Mouse (Mus musculus): ENCODE results near the gene Icmt. TPM values are rescaled to one million over a fixed set of nuclear protein-coding genes. Genes with fewer than 3 reads are reported as not detected.
A peak's percentile ranks its signal among the peaks of the same experiment; 100 is the strongest.

Gene Icmt
- polyA plus RNA-seq (2015; fragmentation: Nextera tagmentation; extraction: Ambion mirVana): 7.9 and 8.6 TPM in 2 replicates

DNA sequence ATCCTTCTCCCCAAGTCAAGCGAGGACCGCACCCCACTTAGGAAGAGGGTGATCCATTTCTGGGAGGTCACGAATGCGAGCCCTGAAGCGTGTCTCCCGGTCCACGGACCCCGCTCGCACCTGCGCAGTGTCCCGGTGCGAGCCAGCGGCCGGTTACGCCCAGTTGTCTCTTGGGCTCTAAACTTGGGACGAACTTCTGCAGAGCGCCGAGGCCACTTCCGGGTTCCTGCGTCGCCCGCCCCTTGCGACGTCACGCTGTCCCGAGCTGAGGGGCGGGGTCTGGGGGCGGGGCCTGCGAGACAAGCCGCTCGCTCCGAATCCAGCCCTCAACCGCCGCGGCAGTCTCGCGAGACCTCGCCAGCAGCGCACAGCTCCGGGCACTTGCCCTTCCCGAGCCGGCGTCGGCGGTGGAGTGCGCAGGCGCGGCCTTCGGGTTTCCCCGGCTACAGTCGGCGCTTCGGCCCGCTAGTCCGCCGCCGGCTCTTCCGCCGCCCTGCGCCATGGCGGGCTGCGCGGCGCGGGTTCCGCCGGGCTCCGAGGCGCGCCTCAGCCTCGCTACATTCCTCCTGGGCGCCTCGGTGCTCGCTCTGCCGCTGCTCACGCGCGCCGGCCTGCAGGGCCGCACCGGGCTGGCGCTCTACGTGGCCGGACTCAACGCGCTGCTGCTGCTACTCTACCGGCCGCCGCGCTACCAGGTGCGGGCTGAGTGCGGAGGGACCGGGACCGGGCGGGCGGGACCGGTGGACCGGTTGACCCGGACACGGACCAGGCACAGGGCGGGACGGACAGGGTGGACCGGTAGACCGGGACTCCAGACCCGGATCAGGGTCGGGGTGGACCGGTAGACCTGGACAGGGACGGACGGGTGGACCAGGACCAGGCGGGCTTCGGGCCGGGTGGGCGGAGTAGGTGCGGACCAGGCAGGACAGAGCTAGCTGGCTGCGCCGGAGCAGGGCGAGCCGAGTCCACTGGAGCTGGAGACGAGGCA is at the start of gene Icmt:
TSS of gene Icmt (plus strand) at position 354 of the 988 bp plus-strand sequence.
- H3K27me3 ChIP-seq: peaks cover 21% of the 10 kb centered on the region
- peak within 1 kb of the TSS; percentile 98 for H3K4me2 ChIP-seq
- peaks cover 28% of the 10 kb centered on the region for H3K36me3 ChIP-seq
- ATAC-seq (ENCODE audit: low read depth) (peak; percentile 93), DNase-seq (peak; percentile 100)
- H3K9me3 ChIP-seq (replicated peaks): no peaks in the 10 kb centered on the region
- H3K27ac ChIP-seq: peak within 1 kb of the TSS; percentile 89
- WGBS (ENCODE audit: insufficient replicate concordance): under 1% methylated on average over 119 of the region's 119 CpGs
- H3K4me1 ChIP-seq (replicated peaks): peaks cover 34% of the 10 kb centered on the region
- peak within 1 kb of the TSS; percentile 89 for H3K9ac ChIP-seq
- H3K4me3 ChIP-seq (replicated peaks): peak within 1 kb of the TSS; percentile 85

DNA sequence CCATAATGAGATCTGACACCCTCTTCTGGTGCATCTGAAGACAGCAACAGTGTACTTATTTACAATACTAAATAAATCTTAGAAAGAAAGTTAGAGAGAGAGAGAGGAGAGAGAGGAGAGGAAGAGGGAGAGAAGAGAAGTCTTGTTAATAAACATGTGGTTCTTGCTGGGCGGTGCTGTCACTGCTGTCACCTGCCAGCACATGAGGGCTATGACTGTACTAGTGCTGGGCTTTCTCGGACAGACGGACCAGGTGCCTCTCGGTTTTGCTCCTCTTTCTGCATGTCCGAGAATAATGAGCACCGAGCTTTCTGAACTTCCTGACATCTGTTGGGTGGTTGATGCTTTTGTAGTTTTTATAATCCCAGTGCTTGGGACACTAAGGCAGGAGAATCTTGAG is 46.4 kb upstream of the Icmt start:
- H3K36me3 ChIP-seq: no peaks in the 10 kb centered on the region
- DNase-seq (no peak), ATAC-seq (ENCODE audit: low read depth) (no peak)
- no peak overlapping the region for H3K4me3 ChIP-seq (replicated peaks)
- H3K4me1 ChIP-seq (replicated peaks): peaks cover 5% of the 10 kb centered on the region; the same call in 1 of the 2 replicates
- H3K27me3 ChIP-seq: no peaks in the 10 kb centered on the region
- no peak overlapping the region for H3K9ac ChIP-seq
- no peak overlapping the region for H3K4me2 ChIP-seq
- 83% methylated on average over 6 of the region's 6 CpGs for WGBS (ENCODE audit: insufficient replicate concordance)
- no peak overlapping the region for H3K27ac ChIP-seq
- H3K9me3 ChIP-seq (replicated peaks): no peaks in the 10 kb centered on the region

DNA sequence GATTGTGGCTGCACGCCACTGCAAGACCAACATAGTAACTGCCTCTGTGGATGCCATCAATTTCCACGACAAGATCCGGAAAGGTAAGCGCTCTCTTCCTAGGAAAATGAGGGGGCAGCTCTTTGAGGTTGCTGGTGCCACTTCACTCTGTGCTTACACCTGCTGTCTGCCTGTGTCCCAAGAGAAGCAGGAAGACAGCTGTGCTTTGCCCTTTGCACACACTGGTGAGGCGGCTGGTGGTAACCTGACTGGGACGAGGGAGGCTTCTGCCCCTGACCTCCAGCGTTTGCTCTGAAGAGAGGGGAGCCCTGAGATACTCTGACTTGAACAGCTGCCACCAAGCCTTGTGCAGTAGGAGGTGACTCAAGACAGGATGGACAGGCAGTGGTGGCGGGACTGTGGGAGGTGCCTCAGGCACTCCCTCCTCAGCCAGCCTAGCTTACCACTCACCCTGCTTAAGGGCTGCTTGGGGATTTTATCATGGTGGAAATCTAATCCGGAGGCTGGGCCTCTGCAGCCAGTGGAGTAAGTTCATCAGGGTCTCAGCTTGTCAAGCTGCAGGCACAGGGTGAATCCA is 43.8 kb upstream of the Icmt start:
- no peak for DNase-seq
- H3K4me1 ChIP-seq (replicated peaks): peaks cover 24% of the 10 kb centered on the region

DNA sequence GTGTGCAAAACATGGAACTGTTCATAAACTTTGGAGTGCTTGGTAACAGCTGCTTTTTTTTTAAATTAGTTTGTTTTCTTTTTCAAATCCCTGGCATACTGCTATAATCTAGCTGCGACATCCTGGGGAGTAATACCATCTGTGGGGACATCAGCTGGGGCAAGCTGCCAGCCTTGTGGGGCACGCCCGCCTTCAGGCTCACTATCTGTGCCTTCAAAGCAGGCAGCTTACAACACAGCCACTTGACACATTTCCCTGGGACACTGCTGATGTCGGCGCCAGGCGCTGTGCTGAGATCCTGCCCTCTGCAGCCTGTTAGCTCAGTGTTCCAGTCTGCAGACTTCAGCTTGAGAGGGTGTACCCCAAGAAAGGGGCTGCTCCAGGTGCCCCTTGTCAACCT is 40.0 kb upstream of the Icmt start:
- DNase-seq (peak; percentile 20), ATAC-seq (ENCODE audit: low read depth) (peak; percentile 87)
- 37% methylated on average over 6 of the region's 6 CpGs for WGBS (ENCODE audit: insufficient replicate concordance)
- H3K9me3 ChIP-seq (replicated peaks): no peaks in the 10 kb centered on the region
- no peak overlapping the region for H3K9ac ChIP-seq
- no peaks in the 10 kb centered on the region for H3K27me3 ChIP-seq
- peaks cover 33% of the 10 kb centered on the region for H3K4me1 ChIP-seq (replicated peaks)
- peak overlapping the region; percentile 56; the same call in 1 of the 2 replicates for H3K27ac ChIP-seq
- H3K4me2 ChIP-seq: peak overlapping the region; percentile 4; the same call in 1 of the 2 replicates
- no peaks in the 10 kb centered on the region for H3K36me3 ChIP-seq
- H3K4me3 ChIP-seq (replicated peaks): no peak overlapping the region

More for the DNA sequence above, 43.8 kb upstream of the Icmt start:
- 68% methylated on average over 9 of the region's 9 CpGs for WGBS (ENCODE audit: insufficient replicate concordance)
- no peak overlapping the region for H3K4me2 ChIP-seq
- no peak overlapping the region for H3K9ac ChIP-seq
- no peaks in the 10 kb centered on the region for H3K36me3 ChIP-seq
- H3K27ac ChIP-seq: no peak overlapping the region
- no peaks in the 10 kb centered on the region for H3K9me3 ChIP-seq (replicated peaks)
- ATAC-seq (ENCODE audit: low read depth): no peak
- H3K27me3 ChIP-seq: no peaks in the 10 kb centered on the region
- H3K4me3 ChIP-seq (replicated peaks): no peak overlapping the region

- no peak overlapping the region for H3K4me3 ChIP-seq (replicated peaks)
- no peaks in the 10 kb centered on the region for H3K9me3 ChIP-seq (replicated peaks)
- H3K9ac ChIP-seq: no peak overlapping the region
- H3K4me1 ChIP-seq (replicated peaks): peaks cover 56% of the 10 kb centered on the region
- no peak overlapping the region for H3K27ac ChIP-seq
- 78% methylated on average over 8 of the region's 8 CpGs for WGBS (ENCODE audit: insufficient replicate concordance)
- H3K4me2 ChIP-seq: no peak overlapping the region
- H3K36me3 ChIP-seq: no peaks in the 10 kb centered on the region
- ATAC-seq (ENCODE audit: low read depth) (no peak), DNase-seq (no peak)
- H3K27me3 ChIP-seq: no peaks in the 10 kb centered on the region
Observed at GRCm38 (mm10) chr4:152260451-152260850, 36.6 kb upstream of the Icmt start.

- ATAC-seq (ENCODE audit: low read depth) (no peak), DNase-seq (no peak)
- H3K36me3 ChIP-seq: no peaks in the 10 kb centered on the region
- 62% methylated on average over 9 of the region's 9 CpGs for WGBS (ENCODE audit: insufficient replicate concordance)
- H3K27me3 ChIP-seq: no peaks in the 10 kb centered on the region
- no peak overlapping the region for H3K9ac ChIP-seq
- H3K4me3 ChIP-seq (replicated peaks): no peak overlapping the region
- H3K4me2 ChIP-seq: no peak overlapping the region
- H3K4me1 ChIP-seq (replicated peaks): peaks cover 45% of the 10 kb centered on the region
- peak overlapping the region; percentile 85 for H3K27ac ChIP-seq
- H3K9me3 ChIP-seq (replicated peaks): no peaks in the 10 kb centered on the region
Observed at GRCm38 (mm10) chr4:152262187-152262586, 34.8 kb upstream of the Icmt start.

DNA sequence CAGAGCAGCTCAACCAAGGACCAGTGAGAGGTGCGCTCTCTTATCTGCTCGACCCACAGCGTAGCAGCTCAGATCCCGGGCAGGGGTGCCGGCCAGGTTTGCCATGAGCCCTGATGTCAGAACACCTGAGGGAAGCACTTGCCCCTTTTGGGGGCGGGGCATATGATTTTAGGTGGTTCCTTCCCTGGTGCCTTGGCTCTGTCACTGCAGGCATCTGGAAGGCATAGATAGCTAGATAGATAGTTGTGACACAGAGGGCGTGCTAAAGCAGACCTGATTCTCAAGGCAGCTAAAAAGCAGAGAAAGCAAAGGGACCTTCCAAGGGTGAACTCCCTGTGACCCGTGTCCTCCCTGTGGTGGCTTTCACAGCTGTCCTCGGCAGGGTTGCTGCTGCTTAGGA is 33.9 kb upstream of the Icmt start:
- peak; percentile 69 for ATAC-seq (ENCODE audit: low read depth)

DNA sequence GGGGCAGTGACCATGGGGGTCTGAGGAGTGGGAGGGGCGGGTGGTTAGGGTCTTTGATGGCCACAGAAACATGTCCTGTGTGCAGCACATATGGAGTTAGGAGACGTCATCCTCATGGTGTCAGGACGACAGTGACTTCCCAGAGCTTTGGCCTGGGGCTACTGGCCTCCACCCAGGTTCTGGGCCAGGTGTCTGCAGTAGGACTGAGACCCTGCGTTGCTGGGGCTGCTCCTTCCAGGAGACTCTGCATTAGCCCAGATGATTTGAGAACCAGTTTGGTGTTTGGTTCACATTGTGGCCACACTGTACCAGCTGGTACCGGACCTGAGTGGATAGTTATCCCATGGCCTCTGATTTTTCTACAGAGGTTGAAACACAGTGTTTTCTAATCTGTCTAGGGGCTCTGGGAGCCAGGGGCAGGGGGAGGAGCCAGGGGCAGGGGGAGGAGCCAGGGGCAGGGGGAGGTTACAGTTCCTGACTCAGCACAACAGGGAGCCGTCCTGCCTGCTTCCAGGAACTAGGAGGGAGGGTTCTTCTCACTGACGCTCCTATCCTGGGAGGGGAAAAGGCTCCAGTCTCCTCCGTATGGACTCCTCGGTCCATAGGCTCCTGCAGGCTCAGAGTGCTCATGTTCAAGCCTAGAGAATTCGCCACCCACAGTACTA is 33.4 kb upstream of the Icmt start:
- Histone ChIP-seq H3K9me3 (replicated peaks) (no peaks in the 10 kb centered on the region), H3K36me3 (no peaks in the 10 kb centered on the region), H3K4me2 (peak overlapping the region; percentile 58), H3K4me1 (replicated peaks) (peaks cover 36% of the 10 kb centered on the region), H3K27me3 (no peaks in the 10 kb centered on the region), H3K9ac (peak overlapping the region; percentile 43), H3K27ac (peak overlapping the region; percentile 85), H3K4me3 (replicated peaks) (peak overlapping the region; percentile 14)
- 34% methylated on average over 10 of the region's 10 CpGs for WGBS (ENCODE audit: insufficient replicate concordance)
- ATAC-seq (ENCODE audit: low read depth): peak; percentile 83
- DNase-seq: peak; percentile 53

More for the DNA sequence above, 33.9 kb upstream of the Icmt start:
- Histone ChIP-seq H3K27me3 (no peaks in the 10 kb centered on the region), H3K36me3 (no peaks in the 10 kb centered on the region), H3K9ac (peak overlapping the region; percentile 43; the same call in 1 of the 2 replicates), H3K4me1 (replicated peaks) (peaks cover 39% of the 10 kb centered on the region), H3K27ac (peak overlapping the region; percentile 85), H3K9me3 (replicated peaks) (no peaks in the 10 kb centered on the region), H3K4me3 (replicated peaks) (peak overlapping the region; percentile 14; the same call in 1 of the 2 replicates), H3K4me2 (peak overlapping the region; percentile 58)
- WGBS (ENCODE audit: insufficient replicate concordance): 43% methylated on average over 9 of the region's 9 CpGs
- DNase-seq: peak; percentile 63

- Histone ChIP-seq H3K27ac (peak overlapping the region; percentile 85), H3K9me3 (replicated peaks) (no peaks in the 10 kb centered on the region), H3K9ac (peak overlapping the region; percentile 43), H3K4me2 (peak overlapping the region; percentile 58), H3K4me3 (replicated peaks) (no peak overlapping the region; the same call in 1 of the 2 replicates), H3K4me1 (replicated peaks) (peaks cover 36% of the 10 kb centered on the region), H3K27me3 (no peaks in the 10 kb centered on the region), H3K36me3 (no peaks in the 10 kb centered on the region)
- 54% methylated on average over 4 of the region's 4 CpGs for WGBS (ENCODE audit: insufficient replicate concordance)
- DNase-seq (no peak), ATAC-seq (ENCODE audit: low read depth) (no peak; the same call in 1 of the 2 replicates)
Observed at GRCm38 (mm10) chr4:152264177-152264530, 32.9 kb upstream of the Icmt start.

DNA sequence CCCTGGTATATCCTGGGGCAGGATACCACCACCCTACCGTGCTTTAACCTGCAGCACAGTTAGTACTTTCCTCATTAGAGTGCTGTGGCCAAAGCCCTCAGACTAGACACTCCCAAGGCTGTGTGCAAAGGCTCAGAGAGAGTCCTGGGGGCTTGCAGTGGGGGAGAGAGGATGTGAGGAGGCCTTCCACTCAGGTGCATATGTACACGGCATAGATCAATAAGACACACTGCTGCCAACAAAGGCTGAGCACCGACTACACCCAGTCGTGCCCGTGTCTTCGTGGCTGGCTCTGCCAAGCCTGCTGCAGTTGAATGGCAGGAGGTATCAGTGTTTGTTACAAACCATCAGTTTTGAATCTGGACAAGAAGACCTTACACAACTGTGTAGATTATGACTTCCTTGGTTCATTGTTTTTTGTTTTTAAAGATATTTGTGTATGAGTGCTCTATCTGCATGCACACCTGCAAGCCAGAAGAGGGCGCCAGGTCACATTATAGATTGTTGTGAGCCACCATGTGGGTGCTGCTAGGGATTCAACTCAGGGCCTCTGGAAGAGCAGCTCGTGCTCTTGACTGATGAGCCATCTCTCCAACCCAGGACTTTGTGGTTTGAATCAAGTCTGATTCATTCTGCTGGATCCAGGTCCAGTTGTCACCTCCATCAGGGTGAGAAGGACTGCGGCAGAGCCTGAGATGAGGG is 32.0 kb upstream of the Icmt start:
- H3K27ac ChIP-seq: no peak overlapping the region
- H3K36me3 ChIP-seq: no peaks in the 10 kb centered on the region
- no peak overlapping the region for H3K9ac ChIP-seq
- 83% methylated on average over 9 of the region's 9 CpGs for WGBS (ENCODE audit: insufficient replicate concordance)
- no peak overlapping the region for H3K4me2 ChIP-seq
- no peak overlapping the region for H3K4me3 ChIP-seq (replicated peaks)
- peaks cover 36% of the 10 kb centered on the region for H3K4me1 ChIP-seq (replicated peaks)
- H3K27me3 ChIP-seq: no peaks in the 10 kb centered on the region
- H3K9me3 ChIP-seq (replicated peaks): no peaks in the 10 kb centered on the region
- ATAC-seq (ENCODE audit: low read depth) (no peak), DNase-seq (no peak)

Measured in liver, embryonic 13.5 days (tissue).